Mouse (Mus musculus): Measurements from ENCODE around the gene Clec1b. TPM values are rescaled to one million over a fixed set of nuclear protein-coding genes. Genes with fewer than 3 reads are reported as not detected.
A peak's percentile ranks its signal among the peaks of the same experiment; 100 is the strongest.

Gene Clec1b
- polyA plus RNA-seq, 1 experiment from 2014 or later, result 1.3 TPM

- peak; percentile 84 for ATAC-seq
- peak overlapping the region; percentile 28; the same call in 1 of the 2 replicates for H3K27ac ChIP-seq
Observed at GRCm38 (mm10) chr6:129423040-129423733, 26.1 kb downstream of the Clec1b start.

GRCm38 (mm10) chr6:129423734-129424072 lies 26.6 kb downstream of the Clec1b start:
- H3K9ac ChIP-seq, result no peak overlapping the region
- peak; percentile 85 for ATAC-seq
- no peak overlapping the region for H3K4me2 ChIP-seq (replicated peaks)
- H3K36me3 ChIP-seq, result no peaks in the 10 kb centered on the region
- H3K27me3 ChIP-seq (replicated peaks), result no peaks in the 10 kb centered on the region
- H3K9me3 ChIP-seq, result no peaks in the 10 kb centered on the region
- no peak overlapping the region for H3K27ac ChIP-seq
- peaks cover 8% of the 10 kb centered on the region for H3K4me1 ChIP-seq (replicated peaks)
- H3K4me3 ChIP-seq (replicated peaks), result no peak overlapping the region
- WGBS, result 18% methylated on average over 1 of the region's 1 CpGs

More at GRCm38 (mm10) chr6:129423040-129423733, 26.1 kb downstream of the Clec1b start:
- H3K9ac ChIP-seq, result no peak overlapping the region
- no peaks in the 10 kb centered on the region for H3K9me3 ChIP-seq
- no peak overlapping the region for H3K4me3 ChIP-seq (replicated peaks)
- peaks cover 8% of the 10 kb centered on the region for H3K4me1 ChIP-seq (replicated peaks)
- 50% methylated on average over 4 of the region's 4 CpGs for WGBS
- H3K4me2 ChIP-seq (replicated peaks), result no peak overlapping the region
- H3K36me3 ChIP-seq, result no peaks in the 10 kb centered on the region
- H3K27me3 ChIP-seq (replicated peaks), result no peaks in the 10 kb centered on the region

GRCm38 (mm10) chr6:129425217-129425616 lies 28.1 kb downstream of the Clec1b start:
- H3K4me2 ChIP-seq (replicated peaks), result no peak overlapping the region
- no peaks in the 10 kb centered on the region for H3K27me3 ChIP-seq (replicated peaks)
- no peaks in the 10 kb centered on the region for H3K36me3 ChIP-seq
- WGBS, result 32% methylated on average over 5 of the region's 5 CpGs
- peaks cover 8% of the 10 kb centered on the region for H3K4me1 ChIP-seq (replicated peaks)
- no peak overlapping the region for H3K27ac ChIP-seq
- H3K4me3 ChIP-seq (replicated peaks), result no peak overlapping the region
- H3K9ac ChIP-seq, result no peak overlapping the region
- no peak for ATAC-seq
- H3K9me3 ChIP-seq, result no peaks in the 10 kb centered on the region

GRCm38 (mm10) chr6:129425812-129426211 lies 28.7 kb downstream of the Clec1b start:
- Histone ChIP-seq H3K4me2 (replicated peaks) (no peak overlapping the region), H3K4me1 (replicated peaks) (peaks cover 8% of the 10 kb centered on the region), H3K36me3 (no peaks in the 10 kb centered on the region), H3K27ac (no peak overlapping the region), H3K9me3 (no peaks in the 10 kb centered on the region), H3K4me3 (replicated peaks) (no peak overlapping the region), H3K27me3 (replicated peaks) (no peaks in the 10 kb centered on the region), H3K9ac (no peak overlapping the region)
- ATAC-seq, result no peak
- 44% methylated on average over 5 of the region's 5 CpGs for WGBS

- Histone ChIP-seq H3K27ac (no peak overlapping the region), H3K4me3 (replicated peaks) (no peak overlapping the region), H3K9me3 (no peaks in the 10 kb centered on the region), H3K4me1 (replicated peaks) (peaks cover 8% of the 10 kb centered on the region), H3K27me3 (replicated peaks) (no peaks in the 10 kb centered on the region), H3K4me2 (replicated peaks) (no peak overlapping the region), H3K36me3 (no peaks in the 10 kb centered on the region), H3K9ac (no peak overlapping the region)
- WGBS, result 75% methylated on average over 4 of the region's 4 CpGs
- ATAC-seq, result no peak
Observed at GRCm38 (mm10) chr6:129427281-129427680, 30.2 kb downstream of the Clec1b start.

- no peak overlapping the region for H3K4me2 ChIP-seq (replicated peaks)
- 82% methylated on average over 5 of the region's 5 CpGs for WGBS
- no peak overlapping the region for H3K27ac ChIP-seq
Observed at GRCm38 (mm10) chr6:129434239-129434638, 37.1 kb downstream of the Clec1b start.

GRCm38 (mm10) chr6:129436025-129436424 lies 38.9 kb downstream of the Clec1b start:
- no peaks in the 10 kb centered on the region for H3K27me3 ChIP-seq (replicated peaks)
- H3K27ac ChIP-seq, result no peak overlapping the region
- no peaks in the 10 kb centered on the region for H3K4me1 ChIP-seq (replicated peaks)
- H3K4me2 ChIP-seq (replicated peaks), result no peak overlapping the region
- no peak overlapping the region for H3K9ac ChIP-seq
- no peaks in the 10 kb centered on the region for H3K36me3 ChIP-seq
- no peak overlapping the region for H3K4me3 ChIP-seq (replicated peaks)
- no peak for ATAC-seq
- H3K9me3 ChIP-seq, result no peaks in the 10 kb centered on the region
- 86% methylated on average over 3 of the region's 3 CpGs for WGBS

More at GRCm38 (mm10) chr6:129434239-129434638, 37.1 kb downstream of the Clec1b start:
- no peaks in the 10 kb centered on the region for H3K9me3 ChIP-seq
- H3K36me3 ChIP-seq, result no peaks in the 10 kb centered on the region
- ATAC-seq, result no peak
- H3K27me3 ChIP-seq (replicated peaks), result no peaks in the 10 kb centered on the region
- no peak overlapping the region for H3K4me3 ChIP-seq (replicated peaks)
- no peaks in the 10 kb centered on the region for H3K4me1 ChIP-seq (replicated peaks)
- no peak overlapping the region for H3K9ac ChIP-seq

GRCm38 (mm10) chr6:129438033-129438432 lies 40.9 kb downstream of the Clec1b start:
- Histone ChIP-seq H3K9me3 (no peaks in the 10 kb centered on the region), H3K36me3 (no peaks in the 10 kb centered on the region), H3K27me3 (replicated peaks) (no peaks in the 10 kb centered on the region), H3K4me2 (replicated peaks) (no peak overlapping the region), H3K4me1 (replicated peaks) (no peaks in the 10 kb centered on the region), H3K27ac (no peak overlapping the region), H3K9ac (no peak overlapping the region), H3K4me3 (replicated peaks) (no peak overlapping the region)
- 90% methylated on average over 2 of the region's 2 CpGs for whole genome bisulfite sequencing
- ATAC-seq, result no peak

- Histone ChIP-seq H3K36me3 (no peaks in the 10 kb centered on the region), H3K27me3 (replicated peaks) (no peaks in the 10 kb centered on the region), H3K9ac (no peak overlapping the region), H3K9me3 (no peaks in the 10 kb centered on the region), H3K4me3 (replicated peaks) (no peak overlapping the region), H3K27ac (no peak overlapping the region), H3K4me1 (replicated peaks) (no peaks in the 10 kb centered on the region), H3K4me2 (replicated peaks) (no peak overlapping the region)
- 76% methylated on average over 6 of the region's 6 CpGs for WGBS
- ATAC-seq, result no peak
Observed at GRCm38 (mm10) chr6:129449743-129450142, 52.6 kb downstream of the Clec1b start.

GRCm38 (mm10) chr6:129451411-129452039 lies 54.4 kb downstream of the Clec1b start, which contains the start of gene Clec1a:
Gene Clec1a, minus strand, starts transcription at chr6:129452000.
- Histone ChIP-seq H3K36me3 (no peaks in the 10 kb centered on the region), H3K4me1 (replicated peaks) (no peaks in the 10 kb centered on the region), H3K27ac (no peak within 1 kb of the TSS), H3K4me2 (replicated peaks) (0 out of 2 replicates have a peak within 1 kb of the TSS, but pooled peaks have one; percentile 14), H3K27me3 (replicated peaks) (no peaks in the 10 kb centered on the region), H3K4me3 (replicated peaks) (no peak within 1 kb of the TSS), H3K9me3 (no peaks in the 10 kb centered on the region), H3K9ac (no peak within 1 kb of the TSS)
- no peak for ATAC-seq
- WGBS, result 44% methylated on average over 13 of the region's 13 CpGs

Data from intestine, embryonic 15.5 days (tissue).